Mouse (Mus musculus): ENCODE measurements around the gene Gsdma2. TPM values are rescaled to one million over a fixed set of nuclear protein-coding genes. Genes with fewer than 3 reads are reported as not detected.
"Not testable (repeated sequence)": the region's sequence is repeated elsewhere in the genome, so short reads cannot be mapped to it uniquely, and the experiment has no call there.

Gene Gsdma2
- total and polyA plus RNA-seq, 2 experiments from 2014 or later = not detected

DNA sequence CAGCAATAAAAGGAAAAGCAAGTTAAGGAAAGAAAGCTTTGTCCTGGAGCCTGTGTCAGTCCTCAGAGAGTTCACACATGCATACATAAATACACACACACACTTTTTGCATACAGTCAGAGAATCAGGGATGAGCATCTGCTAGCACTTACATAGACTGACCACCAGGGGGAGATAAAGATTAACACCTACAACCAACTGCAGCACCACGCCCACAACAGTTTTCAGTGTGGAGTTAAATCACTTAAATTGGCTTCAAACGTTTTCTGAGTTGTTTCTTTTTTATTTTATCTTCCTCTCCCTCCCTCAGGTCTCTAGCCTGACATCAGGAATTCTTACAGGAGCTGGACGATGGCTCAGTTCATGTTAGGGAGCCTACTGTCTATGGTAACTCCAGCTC lies 39.8 kb upstream of the Gsdma2 start:
- H3K27me3 ChIP-seq (ENCODE audit: insufficient read depth, low read length) = no peaks in the 10 kb centered on the region
- H3K9me3 ChIP-seq (ENCODE audit: low read length) = no peaks in the 10 kb centered on the region
- peaks cover 4% of the 10 kb centered on the region; the same call in 1 of the 2 replicates for H3K4me1 ChIP-seq (ENCODE audit: insufficient read depth, low read length)
- no peak overlapping the region for H3K9ac ChIP-seq (replicated peaks; ENCODE audit: low read length)
- DNase-seq (ENCODE audit: low spot score) = peak; percentile 83
- H3K4me2 ChIP-seq (ENCODE audit: low read depth, low read length) = no peak overlapping the region
- no peak overlapping the region for H3K27ac ChIP-seq
- no peak for ATAC-seq
- no peaks in the 10 kb centered on the region for H3K36me3 ChIP-seq (ENCODE audit: insufficient read depth, low read length)
- H3K4me3 ChIP-seq (ENCODE audit: low read length) = no peak overlapping the region
- 10% methylated on average over 3 of the region's 3 CpGs for WGBS
- TF ChIP-seq CTCF (IDR thresholded peaks at IDR 0.05; ENCODE audit: low read depth) = peak; percentile 89

DNA sequence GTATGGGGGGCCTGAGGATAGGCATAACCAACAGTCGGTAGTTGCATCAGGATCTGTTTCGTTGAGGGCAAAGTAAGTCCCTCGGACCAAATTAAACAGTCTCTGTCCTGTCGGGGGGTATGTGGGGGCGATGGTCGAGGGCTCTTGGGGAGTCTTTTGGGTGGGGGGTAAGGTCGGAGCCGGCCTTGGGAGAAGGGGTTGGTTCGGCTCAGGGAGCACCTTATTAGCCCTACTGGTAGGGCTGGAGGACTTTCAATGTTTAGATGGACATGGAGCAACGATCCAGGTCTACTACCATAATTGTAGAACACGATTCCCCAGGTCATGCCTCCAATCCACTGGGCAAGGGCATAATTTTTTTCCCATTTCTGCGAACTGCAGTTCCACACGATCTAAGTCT lies 25.8 kb upstream of the Gsdma2 start:
- no peak overlapping the region for H3K4me2 ChIP-seq (ENCODE audit: low read depth, low read length)
- H3K4me3 ChIP-seq (ENCODE audit: low read length) = no peak overlapping the region
- ATAC-seq (no peak), DNase-seq (ENCODE audit: low spot score) (no peak)
- no peaks in the 10 kb centered on the region for H3K9me3 ChIP-seq (ENCODE audit: low read length)
- WGBS = 91% methylated on average over 13 of the region's 13 CpGs
- no peak for TF ChIP-seq CTCF (IDR thresholded peaks at IDR 0.05; ENCODE audit: low read depth)
- H3K36me3 ChIP-seq (ENCODE audit: insufficient read depth, low read length) = no peaks in the 10 kb centered on the region
- H3K4me1 ChIP-seq (ENCODE audit: insufficient read depth, low read length) = no peaks in the 10 kb centered on the region
- no peak overlapping the region for H3K27ac ChIP-seq
- H3K27me3 ChIP-seq (ENCODE audit: insufficient read depth, low read length) = no peaks in the 10 kb centered on the region
- H3K9ac ChIP-seq (replicated peaks; ENCODE audit: low read length) = no peak overlapping the region

DNA sequence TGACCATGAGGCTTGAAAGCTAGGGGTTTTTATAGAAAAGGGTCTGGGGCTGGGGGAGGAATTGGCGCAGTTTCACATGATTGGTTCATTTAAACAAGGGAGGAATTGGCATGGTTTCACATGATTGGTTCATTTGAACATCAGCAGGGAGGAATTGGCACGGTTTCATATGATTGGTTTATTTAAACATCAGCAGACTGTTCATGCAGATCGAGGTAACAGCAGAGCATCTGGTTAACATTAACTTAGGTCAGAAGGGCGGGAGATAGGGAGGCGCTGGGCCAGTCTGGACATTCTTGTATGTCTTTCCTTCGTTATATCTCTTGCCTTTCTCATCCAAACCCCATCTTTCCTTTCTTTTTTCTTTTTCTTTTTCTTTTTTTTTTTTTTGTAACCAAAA lies 22.6 kb upstream of the Gsdma2 start:
- H3K4me3 ChIP-seq (ENCODE audit: low read length); H3K4me1 ChIP-seq (ENCODE audit: insufficient read depth, low read length); H3K9me3 ChIP-seq (ENCODE audit: low read length); ATAC-seq; H3K27me3 ChIP-seq (ENCODE audit: insufficient read depth, low read length); H3K27ac ChIP-seq; H3K36me3 ChIP-seq (ENCODE audit: insufficient read depth, low read length); DNase-seq (ENCODE audit: low spot score); H3K4me2 ChIP-seq (ENCODE audit: low read depth, low read length); H3K9ac ChIP-seq (replicated peaks; ENCODE audit: low read length): not testable (repeated sequence)
- 79% methylated on average over 6 of the region's 6 CpGs for WGBS

GRCm38 (mm10) chr11:98624381-98624780 lies 22.2 kb upstream of the Gsdma2 start:
- WGBS = 89% methylated on average over 2 of the region's 2 CpGs
- H3K4me3 ChIP-seq (ENCODE audit: low read length); H3K9ac ChIP-seq (replicated peaks; ENCODE audit: low read length); H3K36me3 ChIP-seq (ENCODE audit: insufficient read depth, low read length); DNase-seq (ENCODE audit: low spot score); H3K27me3 ChIP-seq (ENCODE audit: insufficient read depth, low read length); H3K4me2 ChIP-seq (ENCODE audit: low read depth, low read length); ATAC-seq; H3K4me1 ChIP-seq (ENCODE audit: insufficient read depth, low read length); H3K27ac ChIP-seq; H3K9me3 ChIP-seq (ENCODE audit: low read length): not testable (repeated sequence)

DNA sequence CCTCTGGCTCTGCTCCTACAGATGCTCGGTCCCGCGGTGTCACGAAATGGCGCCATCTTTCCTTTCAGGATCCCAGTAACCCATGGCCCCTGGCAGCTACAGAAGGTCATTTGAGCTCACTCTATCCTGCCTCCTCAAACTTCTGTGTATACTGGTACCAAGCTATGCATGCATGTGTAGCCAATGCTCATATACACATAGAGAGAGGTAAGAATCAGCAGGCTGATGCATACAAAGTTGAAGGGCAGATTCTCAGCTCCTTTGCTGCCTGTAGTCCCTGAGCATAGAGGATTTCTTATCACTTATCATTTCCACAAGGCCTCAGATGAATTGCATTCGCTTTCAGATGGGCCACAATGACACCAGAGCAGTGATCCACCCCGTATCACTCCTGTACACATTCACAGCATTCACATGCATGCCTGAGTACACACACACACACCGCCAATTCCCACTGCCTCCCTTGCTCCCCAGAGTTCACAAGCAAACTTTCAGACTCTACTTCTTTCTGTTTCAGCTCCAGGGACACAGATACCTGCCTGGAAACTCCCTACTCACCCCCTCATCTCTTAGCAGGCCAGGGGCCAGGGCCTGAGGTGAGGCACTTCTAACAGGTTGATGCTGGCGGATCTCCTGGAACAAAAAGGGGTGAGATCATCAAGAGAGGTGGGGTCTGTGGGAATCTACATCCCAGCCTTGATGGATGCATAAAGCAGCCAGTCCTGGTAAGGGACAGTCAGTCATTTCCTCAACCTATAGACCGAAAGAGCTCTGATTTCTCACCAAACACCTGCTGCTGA lies 20.7 kb upstream of the Gsdma2 start, which contains the start of the genes Gm12355 and Gsdma3:
Gm12355 (minus strand) TSS at position 51 of the 800 bp plus-strand sequence.
Gsdma3 (plus strand) TSS at position 750 of the 800 bp plus-strand sequence.
- Histone ChIP-seq H3K4me2 (ENCODE audit: low read depth, low read length) (no peak within 1 kb of the TSS), H3K4me1 (ENCODE audit: insufficient read depth, low read length) (no peaks in the 10 kb centered on the region), H3K27me3 (ENCODE audit: insufficient read depth, low read length) (no peaks in the 10 kb centered on the region), H3K27ac (no peak within 1 kb of the TSS), H3K4me3 (ENCODE audit: low read length) (no peak within 1 kb of the TSS), H3K9me3 (ENCODE audit: low read length) (no peaks in the 10 kb centered on the region), H3K36me3 (ENCODE audit: insufficient read depth, low read length) (no peaks in the 10 kb centered on the region), H3K9ac (replicated peaks; ENCODE audit: low read length) (no peak within 1 kb of the TSS)
- TF ChIP-seq CTCF (IDR thresholded peaks at IDR 0.05; ENCODE audit: low read depth) = no peak
- DNase-seq (ENCODE audit: low spot score) (no peak), ATAC-seq (no peak)
- WGBS = 90% methylated on average over 10 of the region's 10 CpGs

DNA sequence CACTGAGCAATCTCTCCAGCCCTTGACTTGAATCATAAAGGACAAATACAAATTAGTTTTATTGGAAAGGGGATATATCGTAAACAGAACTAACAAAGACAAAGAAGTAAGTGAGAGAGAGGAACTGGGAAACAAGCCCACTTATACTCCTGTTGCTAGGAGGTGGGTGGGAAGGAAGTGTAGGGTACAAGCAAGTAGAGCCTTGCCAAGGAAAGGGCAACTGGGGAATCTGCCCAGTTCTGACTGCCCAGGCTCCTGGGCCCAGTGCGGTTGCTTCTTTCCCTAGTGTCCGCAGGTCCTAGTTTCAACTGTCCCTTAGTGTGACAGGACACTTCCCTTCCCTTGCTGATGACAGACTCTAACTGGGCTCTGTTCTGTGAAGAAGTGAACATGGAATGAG lies 17.9 kb upstream of the Gsdma2 start:
- WGBS = 71% methylated on average over 3 of the region's 3 CpGs
- Histone ChIP-seq H3K4me3 (ENCODE audit: low read length) (no peak overlapping the region), H3K27ac (no peak overlapping the region), H3K9ac (replicated peaks; ENCODE audit: low read length) (no peak overlapping the region), H3K36me3 (ENCODE audit: insufficient read depth, low read length) (no peaks in the 10 kb centered on the region), H3K4me1 (ENCODE audit: insufficient read depth, low read length) (no peaks in the 10 kb centered on the region), H3K9me3 (ENCODE audit: low read length) (no peaks in the 10 kb centered on the region), H3K27me3 (ENCODE audit: insufficient read depth, low read length) (no peaks in the 10 kb centered on the region), H3K4me2 (ENCODE audit: low read depth, low read length) (no peak overlapping the region)
- ATAC-seq (peak; percentile 73; the same call in 1 of the 2 replicates), DNase-seq (ENCODE audit: low spot score) (peak; percentile 57)
- TF ChIP-seq CTCF (IDR thresholded peaks at IDR 0.05; ENCODE audit: low read depth) = no peak

DNA sequence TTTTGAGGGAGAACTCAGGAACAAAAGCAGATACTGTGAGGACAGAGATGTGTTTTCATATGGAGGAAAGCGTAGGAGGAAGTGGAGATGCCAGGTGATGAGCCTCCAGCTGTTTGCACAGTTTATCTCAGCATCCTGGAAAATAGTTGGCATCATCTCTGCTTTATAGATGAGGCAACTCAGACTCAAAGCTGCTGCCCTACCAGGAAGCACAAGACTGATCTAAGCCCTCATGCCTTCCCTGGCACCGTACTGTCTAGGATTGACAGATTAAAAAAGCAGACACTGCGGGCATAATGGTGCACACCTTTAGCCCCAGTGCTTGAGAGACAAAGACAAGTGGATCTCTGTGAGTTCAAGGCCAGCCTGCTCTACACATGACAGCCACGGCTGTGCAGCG lies 15.9 kb upstream of the Gsdma2 start:
- Histone ChIP-seq H3K4me3 (ENCODE audit: low read length) (no peak overlapping the region), H3K9ac (replicated peaks; ENCODE audit: low read length) (no peak overlapping the region), H3K27ac (no peak overlapping the region), H3K36me3 (ENCODE audit: insufficient read depth, low read length) (no peaks in the 10 kb centered on the region), H3K4me2 (ENCODE audit: low read depth, low read length) (no peak overlapping the region), H3K27me3 (ENCODE audit: insufficient read depth, low read length) (no peaks in the 10 kb centered on the region), H3K4me1 (ENCODE audit: insufficient read depth, low read length) (no peaks in the 10 kb centered on the region), H3K9me3 (ENCODE audit: low read length) (no peaks in the 10 kb centered on the region)
- no peak for TF ChIP-seq CTCF (IDR thresholded peaks at IDR 0.05; ENCODE audit: low read depth)
- WGBS = 90% methylated on average over 5 of the region's 5 CpGs
- DNase-seq (ENCODE audit: low spot score) (no peak), ATAC-seq (no peak)
